40 mouse cellular contexts compared by ENCODE assay signal in the genomic region with DNA sequence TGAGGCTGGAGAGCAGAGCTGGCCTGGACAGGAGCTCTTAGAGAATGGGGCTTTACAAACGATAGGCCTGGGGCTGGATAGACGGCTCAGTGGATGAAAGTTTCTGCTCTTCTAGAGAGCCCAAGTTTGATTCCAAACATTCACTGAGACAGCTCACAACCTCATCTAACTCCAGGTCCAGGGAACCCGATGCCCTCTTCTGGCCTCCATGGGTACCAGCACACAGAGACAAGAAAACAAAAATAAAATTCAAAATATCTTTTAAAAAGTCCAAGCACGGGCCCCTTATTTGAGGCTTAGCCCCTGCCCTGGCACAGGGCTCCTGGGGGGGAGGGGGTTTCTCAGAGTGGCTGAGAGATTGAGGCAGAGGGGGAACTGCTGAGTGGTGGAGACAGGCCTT. TPM values are rescaled to one million over a fixed set of nuclear protein-coding genes. Genes with fewer than 3 reads are reported as not detected.
A peak's percentile ranks its signal among the peaks of the same experiment; 100 is the strongest.
DNase-seq lines count a peak whose midpoint lies in the region; TF ChIP-seq lines count a peak whose summit lies in the region.
"Had no signal": no experiment of that assay in that cellular context is flagged by ENCODE, and none has a peak within 500 bp of the region (broad histone marks: within the 10 kb centered on the region; RNA-seq: fewer than 3 reads in every experiment).

No protein-coding gene starts in this region.

- peak; percentile 30 for TF ChIP-seq CTCF in heart, adult 2 months (IDR thresholded peaks at IDR 0.05)
- peak; percentile 23 for TF ChIP-seq CTCF in left cerebral cortex, adult 2 months (IDR thresholded peaks at IDR 0.05)
- TF ChIP-seq CTCF in CH12.LX (conservative IDR thresholded peaks at IDR 0.05 in 1 of 2, IDR thresholded peaks at IDR 0.05 in 1 of 2; ENCODE audit: low read depth in 2 of 2, low read length in 2 of 2): peak in 1 of 2 experiments; percentile 49; a peak in 2 of 4 replicates
- TF ChIP-seq CTCF in cortical plate, adult 2 months (IDR thresholded peaks at IDR 0.05; ENCODE audit: extremely low read depth, insufficient read depth, low read length): 0 out of 2 replicates have a peak, but pooled peaks have one; percentile 1
- no peak for TF ChIP-seq CTCF in gastrocnemius, adult 2 months (IDR thresholded peaks at IDR 0.05)

- TF ChIP-seq EP300 in heart, adult 2 months (IDR thresholded peaks at IDR 0.05; ENCODE audit: insufficient read depth, low read depth, low read length): no peak
- no peak for TF ChIP-seq EP300 in CH12.LX (IDR thresholded peaks at IDR 0.05; ENCODE audit: low read length)

- intact Hi-C loops in heart, adult 2 months (cut with DNase I): no loop called here
- intact Hi-C loops in heart, postnatal 25 days (cut with DNase I): no loop called here
- intact Hi-C loops in left cerebral cortex, adult 2 months (cut with DNase I): no loop called here
- intact Hi-C loops in left cerebral cortex, postnatal 14 days (cut with DNase I): no loop called here
- intact Hi-C loops in gastrocnemius, adult 2 months (cut with DNase I): no loop called here

- no peaks in the 10 kb centered on the region for H3K27me3 ChIP-seq in heart, adult 2 months (ENCODE audit: control insufficient read depth, insufficient read depth, low read length)
- H3K27me3 ChIP-seq in CH12.LX (replicated peaks): no peaks in the 10 kb centered on the region
- H3K27me3 ChIP-seq: embryonic facial prominence, embryonic 15.5 days; hindbrain, embryonic 15.5 days; kidney, embryonic 15.5 days; megakaryocyte, embryonic 14.5 days had no signal

- no peak overlapping the region for H3K27ac ChIP-seq in heart, adult 2 months
- H3K27ac ChIP-seq in left cerebral cortex, adult 2 months: no peak overlapping the region
- H3K27ac ChIP-seq in CH12.LX (ENCODE audit: insufficient read depth, low read depth): no peak overlapping the region
- H3K27ac ChIP-seq in cortical plate, adult 2 months (ENCODE audit: insufficient read depth, low read length): no peak overlapping the region
- no peak overlapping the region for H3K27ac ChIP-seq in gastrocnemius, adult 2 months
- H3K27ac ChIP-seq: embryonic facial prominence, embryonic 10.5 days; embryonic facial prominence, embryonic 15.5 days; heart, embryonic 13.5 days; hindbrain, embryonic 10.5 days; hindbrain, embryonic 15.5 days; kidney, embryonic 15.5 days; liver, embryonic 14.5 days; lung, embryonic 15.5 days; midbrain, embryonic 12.5 days had no signal

- no peak for DNase-seq in heart, adult 2 months
- DNase-seq in heart, postnatal 25 days (ENCODE audit: low spot score): no peak
- no peak for DNase-seq in left cerebral cortex, adult 2 months (ENCODE audit: extremely low spot score in 1 of 2, low spot score in 2 of 2)
- DNase-seq in left cerebral cortex, postnatal 14 days (ENCODE audit: low spot score in 2 of 2): no peak
- DNase-seq in CH12.LX (ENCODE audit: extremely low read depth): no peak
- DNase-seq in gastrocnemius, adult 2 months: no peak
- DNase-seq in cerebellum, adult 11 months: no peak
- DNase-seq: adrenal gland, postnatal 10 days; cerebellum, adult 18-20 months; cerebellum, postnatal 14 days; heart, postnatal 10 days; kidney, adult 11 months; kidney, postnatal 36 days; layer of hippocampus, postnatal 36 days; liver; lung, postnatal 4 days; right cerebral cortex, postnatal 14 days; spleen, adult 18-20 months; thymus, adult 18-20 months; thymus, postnatal 25 days had no signal

- no peaks in the 10 kb centered on the region for H3K9me3 ChIP-seq in CH12.LX (replicated peaks; ENCODE audit: low read length)
- H3K9me3 ChIP-seq: embryonic facial prominence, embryonic 10.5 days; embryonic facial prominence, embryonic 15.5 days; heart, embryonic 13.5 days; hindbrain, embryonic 10.5 days; hindbrain, embryonic 15.5 days; kidney, embryonic 15.5 days; lung, embryonic 15.5 days; megakaryocyte, embryonic 14.5 days; midbrain, embryonic 12.5 days had no signal

- in situ Hi-C loops in CH12.LX (cut with MboI; ENCODE audit: low pct_ligation_motif_present, low pct_unique_long_range_greater_than_20kb, low sequenced_read_pairs): loop anchor here (25.0 kb wide), 1 partner anchor 373 kb away; the partner anchor contains the start of genes 0610010K14Rik, Bcl6b, Gm21988 and Rnasek

- no peak overlapping the region for H3K9ac ChIP-seq in heart, adult 2 months (ENCODE audit: low read depth, low read length)
- no peak overlapping the region for H3K9ac ChIP-seq in CH12.LX (ENCODE audit: insufficient read depth, low read depth)
- H3K9ac ChIP-seq: embryonic facial prominence, embryonic 15.5 days; heart, embryonic 13.5 days; hindbrain, embryonic 15.5 days; kidney, embryonic 15.5 days; liver, embryonic 14.5 days; lung, embryonic 15.5 days; midbrain, embryonic 12.5 days had no signal

- no peak overlapping the region for H3K4me2 ChIP-seq in CH12.LX (ENCODE audit: insufficient read depth, low read depth, poor library complexity, severe bottlenecking)
- H3K4me2 ChIP-seq: embryonic facial prominence, embryonic 15.5 days; heart, embryonic 13.5 days; hindbrain, embryonic 15.5 days; kidney, embryonic 15.5 days; lung, embryonic 15.5 days; midbrain, embryonic 12.5 days had no signal

- dilution Hi-C loops in CH12.LX (cut with MboI; ENCODE audit: extremely low pct_ligation_motif_present, extremely low pct_unique_long_range_greater_than_20kb, low sequenced_read_pairs): no loop called here

- TF ChIP-seq POLR2A in heart, adult 2 months (IDR thresholded peaks at IDR 0.05; ENCODE audit: insufficient read depth, low read depth, low read length): no peak
- no peak for TF ChIP-seq POLR2A in CH12.LX (IDR thresholded peaks at IDR 0.05; ENCODE audit: low read depth, low read length)
- TF ChIP-seq POLR2A in cortical plate, adult 2 months (IDR thresholded peaks at IDR 0.05; ENCODE audit: extremely low read depth, insufficient read depth, low read length): no peak

- H3K36me3 ChIP-seq in heart, adult 2 months (ENCODE audit: control insufficient read depth, insufficient read depth, low read length): no peaks in the 10 kb centered on the region
- H3K36me3 ChIP-seq in CH12.LX (replicated peaks in 1 of 2; ENCODE audit: control insufficient read depth in 1 of 2, insufficient read depth in 1 of 2, low read length in 1 of 2): peaks cover 67 to 93% of the 10 kb centered on the region in 2 experiments

- no peak overlapping the region for H3K4me3 ChIP-seq in heart, adult 2 months
- no peak overlapping the region for H3K4me3 ChIP-seq in left cerebral cortex, adult 2 months
- no peak overlapping the region for H3K4me3 ChIP-seq in CH12.LX (replicated peaks in 1 of 3; ENCODE audit: low read depth in 2 of 3, low read length in 2 of 3, poor library complexity in 1 of 3)
- H3K4me3 ChIP-seq in cortical plate, adult 2 months (ENCODE audit: insufficient read depth, low read length): no peak overlapping the region
- no peak overlapping the region for H3K4me3 ChIP-seq in gastrocnemius, adult 2 months
- H3K4me3 ChIP-seq: embryonic facial prominence, embryonic 10.5 days; embryonic facial prominence, embryonic 15.5 days; heart, embryonic 13.5 days; hindbrain, embryonic 10.5 days; hindbrain, embryonic 15.5 days; kidney, embryonic 15.5 days; lung, embryonic 15.5 days; megakaryocyte, embryonic 14.5 days; midbrain, embryonic 12.5 days had no signal

- H3K79me2 ChIP-seq in heart, adult 2 months (replicated peaks; ENCODE audit: control insufficient read depth, insufficient read depth, low read length): no peaks in the 10 kb centered on the region
- H3K79me2 ChIP-seq in CH12.LX (replicated peaks; ENCODE audit: control insufficient read depth, extremely low read depth, insufficient read depth, poor library complexity, severe bottlenecking): no peaks in the 10 kb centered on the region

- no peak; the same call in none of the 2 replicates for TF ChIP-seq RAD21 in CH12.LX (IDR thresholded peaks at IDR 0.05; ENCODE audit: low read depth, low read length)

- WGBS in heart, adult 2 months: 89% methylated on average over 4 of the region's 4 CpGs

- peaks cover 3% of the 10 kb centered on the region for H3K4me1 ChIP-seq in heart, adult 2 months (ENCODE audit: control insufficient read depth, insufficient read depth, low read length)
- H3K4me1 ChIP-seq in CH12.LX (ENCODE audit: control insufficient read depth in 1 of 2, insufficient read depth in 2 of 2): peaks cover 0 to 20% of the 10 kb centered on the region in 2 experiments; a peak in 2 of 4 replicates
- no peaks in the 10 kb centered on the region for H3K4me1 ChIP-seq in cortical plate, adult 2 months (ENCODE audit: control insufficient read depth, insufficient read depth, low read length)

RNA-seq across cellular contexts. Expression of gene 4930544D05Rik, which starts 4.9 kb away (rescaled TPM):
- total RNA-seq in heart, adult 2 months (2021): not detected
- polyA plus RNA-seq in heart, adult 2 months (2012; rRNA removed): 0.31 TPM in 1 of 2 replicates, not detected in the other
- not detected for total RNA-seq in heart, postnatal 25 days (2021)
- under 1 TPM; 0.61 TPM for total RNA-seq in left cerebral cortex, adult 2 months (2021)
- total RNA-seq in left cerebral cortex, postnatal 14 days (2021): 1 to 10 TPM in 1 of 2 experiments, under 1 TPM in 1; 0.51 to 1.2 TPM
- total RNA-seq in CH12.LX (2012; rRNA removed): 0.17 TPM in 1 of 2 replicates, not detected in the other
- not detected in 2 replicates for total RNA-seq in CH12.LX (2014; rRNA removed)
- polyA plus RNA-seq in CH12.LX (2012; ENCODE audit: insufficient read length, low read depth): not detected in 2 replicates
- not detected in 2 replicates for polyA plus RNA-seq in cortical plate, adult 2 months (2012; rRNA removed)
- not detected for total RNA-seq in gastrocnemius, adult 2 months (2021)
- total RNA-seq: adrenal gland, postnatal 10 days; gastrocnemius, adult 8-10 months; gastrocnemius, postnatal 4 days; heart, adult 8-10 months; heart, postnatal 10 days; monocyte, adult 5-6 weeks had no signal
- polyA plus RNA-seq: embryonic facial prominence, embryonic 10.5 days; embryonic facial prominence, embryonic 15.5 days; forebrain, embryonic 14.5 days; heart, embryonic 13.5 days; hindbrain, embryonic 10.5 days; hindbrain, embryonic 15.5 days; kidney, embryonic 15.5 days; limb, embryonic 11.5 days; liver, embryonic 14.5 days; lung, embryonic 15.5 days; midbrain, embryonic 12.5 days; neural tube, embryonic 14.5 days; stomach, embryonic 16.5 days had no signal

RNA-seq across cellular contexts. Expression of gene Chrne, which starts 8.3 kb away (rescaled TPM):
- not detected for total RNA-seq in heart, adult 2 months (2021)
- polyA plus RNA-seq in heart, adult 2 months (2012; rRNA removed): not detected in 2 replicates
- not detected for total RNA-seq in heart, postnatal 25 days (2021)
- total RNA-seq in left cerebral cortex, adult 2 months (2021): not detected
- total RNA-seq in left cerebral cortex, postnatal 14 days (2021): not detected
- total RNA-seq in CH12.LX (2012; rRNA removed) (not detected in 2 replicates), CH12.LX (2014; rRNA removed) (not detected in 2 replicates)
- not detected in 2 replicates for polyA plus RNA-seq in CH12.LX (2012; ENCODE audit: insufficient read length, low read depth)
- polyA plus RNA-seq in cortical plate, adult 2 months (2012; rRNA removed): 0.19 and 0.27 TPM in 2 replicates
- total RNA-seq in gastrocnemius, adult 2 months (2021): 10 to 100 TPM; 11.0 to 18.4 TPM
- total RNA-seq: heart, adult 8-10 months; heart, postnatal 10 days; layer of hippocampus, postnatal 36 days had no signal
- polyA plus RNA-seq: embryonic facial prominence, embryonic 10.5 days; forebrain, embryonic 14.5 days; heart, embryonic 13.5 days; hindbrain, embryonic 10.5 days; limb, embryonic 11.5 days; liver, embryonic 14.5 days; lung, embryonic 15.5 days; neural tube, embryonic 14.5 days had no signal

RNA-seq across cellular contexts. Expression of gene Gp1ba, which starts 28.2 kb away (rescaled TPM):
- total RNA-seq in heart, adult 2 months (2021): under 1 TPM; 0.34 to 0.98 TPM
- polyA plus RNA-seq in heart, adult 2 months (2012; rRNA removed): 0.29 and 0.59 TPM in 2 replicates
- total RNA-seq in heart, postnatal 25 days (2021): under 1 TPM; 0.36 to 0.42 TPM
- total RNA-seq in left cerebral cortex, adult 2 months (2021): not detected
- not detected for total RNA-seq in left cerebral cortex, postnatal 14 days (2021)
- 0.25 TPM in 2 replicates for total RNA-seq in CH12.LX (2012; rRNA removed)
- not detected in 2 replicates for total RNA-seq in CH12.LX (2014; rRNA removed)
- polyA plus RNA-seq in CH12.LX (2012; ENCODE audit: insufficient read length, low read depth): 0.84 and 1.1 TPM in 2 replicates
- polyA plus RNA-seq in cortical plate, adult 2 months (2012; rRNA removed): not detected in 2 replicates
- not detected for total RNA-seq in gastrocnemius, adult 2 months (2021)
- total RNA-seq: gastrocnemius, adult 8-10 months; layer of hippocampus, postnatal 36 days; left cerebral cortex, postnatal 10 days had no signal

RNA-seq across cellular contexts. Expression of gene Rnf167, which starts 36.3 kb away (rescaled TPM):
- 10 to 100 TPM; 50.8 to 58.7 TPM for total RNA-seq in heart, adult 2 months (2021)
- polyA plus RNA-seq in heart, adult 2 months (2012; rRNA removed): 65.0 and 80.9 TPM in 2 replicates
- 10 to 100 TPM; 48.0 to 54.0 TPM for total RNA-seq in heart, postnatal 25 days (2021)
- 10 to 100 TPM; 81.7 to 86.9 TPM for total RNA-seq in left cerebral cortex, adult 2 months (2021)
- 10 to 100 TPM; 67.3 to 69.1 TPM for total RNA-seq in left cerebral cortex, postnatal 14 days (2021)
- total RNA-seq in CH12.LX (2012; rRNA removed) (23.5 and 24.0 TPM in 2 replicates), CH12.LX (2014; rRNA removed) (24.1 and 25.5 TPM in 2 replicates)
- polyA plus RNA-seq in CH12.LX (2012; ENCODE audit: insufficient read length, low read depth): 28.0 and 31.7 TPM in 2 replicates
- 124 and 128 TPM in 2 replicates for polyA plus RNA-seq in cortical plate, adult 2 months (2012; rRNA removed)
- 10 to 100 TPM; 35.0 to 38.4 TPM for total RNA-seq in gastrocnemius, adult 2 months (2021)

RNA-seq across cellular contexts. Expression of gene Slc25a11, which starts 36.5 kb away (rescaled TPM):
- 100 to 1,000 TPM; 532 to 626 TPM for total RNA-seq in heart, adult 2 months (2021)
- 632 and 932 TPM in 2 replicates for polyA plus RNA-seq in heart, adult 2 months (2012; rRNA removed)
- total RNA-seq in heart, postnatal 25 days (2021): 100 to 1,000 TPM; 550 to 562 TPM
- 100 to 1,000 TPM; 107 to 117 TPM for total RNA-seq in left cerebral cortex, adult 2 months (2021)
- total RNA-seq in left cerebral cortex, postnatal 14 days (2021): 100 to 1,000 TPM; 120 to 125 TPM
- total RNA-seq in CH12.LX (2012; rRNA removed): 96.9 and 99.0 TPM in 2 replicates
- total RNA-seq in CH12.LX (2014; rRNA removed): 121 and 135 TPM in 2 replicates
- polyA plus RNA-seq in CH12.LX (2012; ENCODE audit: insufficient read length, low read depth): 127 and 132 TPM in 2 replicates
- 139 and 143 TPM in 2 replicates for polyA plus RNA-seq in cortical plate, adult 2 months (2012; rRNA removed)
- total RNA-seq in gastrocnemius, adult 2 months (2021): 100 to 1,000 TPM; 264 to 408 TPM

Comparison
In these comparisons a context has a peak if more than half of its experiments do, and no peak if none do; other contexts are left out.
1. RNA of gene Chrne, which starts 8.3 kb away (total RNA-seq): 11.0 to 18.4 TPM in gastrocnemius, adult 2 months; not detected in left cerebral cortex, postnatal 14 days, not detected in left cerebral cortex, adult 2 months, not detected in CH12.LX, not detected in heart, adult 2 months and not detected in heart, postnatal 25 days; every median in the first group is over 4 times any median in the second.